Mouse (Mus musculus): Measurements from ENCODE around the gene Inafm1. TPM values are rescaled to one million over a fixed set of nuclear protein-coding genes. Genes with fewer than 3 reads are reported as not detected.

Gene Inafm1
- total and polyA plus RNA-seq, 3 experiments = 50.7 to 87.6 TPM; not detected in 1

Other genes with a start within 250 kb of the Inafm1 start
- 0.81 and 1.5 TPM in 2 replicates for gene Bicra, start 225.7 kb downstream of the Inafm1 start, total RNA-seq (2012; rRNA removed)
- gene Bicra, start 225.7 kb downstream of the Inafm1 start, polyA plus RNA-seq (2012; ENCODE audit: insufficient read depth in 1 of 2, insufficient read length in 2 of 2, low read depth in 1 of 2, low replicate concordance in 2 of 2, missing spikeins in 1 of 2) = 10 to 100 TPM in 1 of 2 experiments, not detected in 1; 14.1 TPM
- gene Zfp541, start 211.8 kb downstream of the Inafm1 start, total RNA-seq (2012; rRNA removed) = not detected in 2 replicates
- under 1 TPM in 1 of 2 experiments, not detected in 1; 0.01 TPM for gene Zfp541, start 211.8 kb downstream of the Inafm1 start, polyA plus RNA-seq (2012; ENCODE audit: insufficient read depth in 1 of 2, insufficient read length in 2 of 2, low read depth in 1 of 2, low replicate concordance in 2 of 2, missing spikeins in 1 of 2)
- gene Napa, start 175.2 kb downstream of the Inafm1 start, total RNA-seq (2012; rRNA removed) = 52.6 and 56.1 TPM in 2 replicates
- gene Napa, start 175.2 kb downstream of the Inafm1 start, polyA plus RNA-seq (2012; ENCODE audit: insufficient read depth in 1 of 2, insufficient read length in 2 of 2, low read depth in 1 of 2, low replicate concordance in 2 of 2, missing spikeins in 1 of 2) = 100 to 1,000 TPM in 1 of 2 experiments, not detected in 1; 132 TPM
- gene Kptn, start 153.7 kb downstream of the Inafm1 start, total RNA-seq (2012; rRNA removed) = 16.5 and 17.8 TPM in 2 replicates
- 10 to 100 TPM in 1 of 2 experiments, not detected in 1; 19.6 TPM for gene Kptn, start 153.7 kb downstream of the Inafm1 start, polyA plus RNA-seq (2012; ENCODE audit: insufficient read depth in 1 of 2, insufficient read length in 2 of 2, low read depth in 1 of 2, low replicate concordance in 2 of 2, missing spikeins in 1 of 2)
- not detected in 2 replicates for gene Slc8a2, start 143.8 kb downstream of the Inafm1 start, total RNA-seq (2012; rRNA removed)
- gene Slc8a2, start 143.8 kb downstream of the Inafm1 start, polyA plus RNA-seq (2012; ENCODE audit: insufficient read depth in 1 of 2, insufficient read length in 2 of 2, low read depth in 1 of 2, low replicate concordance in 2 of 2, missing spikeins in 1 of 2) = under 1 TPM in 1 of 2 experiments, not detected in 1; 0.06 TPM
- gene Meis3, start 98.5 kb downstream of the Inafm1 start, total RNA-seq (2012; rRNA removed) = 3.8 and 4.8 TPM in 2 replicates
- 10 to 100 TPM in 1 of 2 experiments, not detected in 1; 14.9 TPM for gene Meis3, start 98.5 kb downstream of the Inafm1 start, polyA plus RNA-seq (2012; ENCODE audit: insufficient read depth in 1 of 2, insufficient read length in 2 of 2, low read depth in 1 of 2, low replicate concordance in 2 of 2, missing spikeins in 1 of 2)
- 5.8 and 6.0 TPM in 2 replicates for gene Dhx34, start 51.6 kb downstream of the Inafm1 start, total RNA-seq (2012; rRNA removed)
- 10 to 100 TPM in 1 of 2 experiments, not detected in 1; 13.6 TPM for gene Dhx34, start 51.6 kb downstream of the Inafm1 start, polyA plus RNA-seq (2012; ENCODE audit: insufficient read depth in 1 of 2, insufficient read length in 2 of 2, low read depth in 1 of 2, low replicate concordance in 2 of 2, missing spikeins in 1 of 2)
- 0.92 and 1.7 TPM in 2 replicates for gene C5ar2, start 29.5 kb downstream of the Inafm1 start, total RNA-seq (2012; rRNA removed)
- under 1 TPM in 1 of 2 experiments, not detected in 1; 0.49 TPM for gene C5ar2, start 29.5 kb downstream of the Inafm1 start, polyA plus RNA-seq (2012; ENCODE audit: insufficient read depth in 1 of 2, insufficient read length in 2 of 2, low read depth in 1 of 2, low replicate concordance in 2 of 2, missing spikeins in 1 of 2)
- gene C5ar1, start 14.1 kb downstream of the Inafm1 start, total RNA-seq (2012; rRNA removed) = not detected in 2 replicates
- not detected for gene C5ar1, start 14.1 kb downstream of the Inafm1 start, polyA plus RNA-seq (2012; ENCODE audit: insufficient read depth in 1 of 2, insufficient read length in 2 of 2, low read depth in 1 of 2, low replicate concordance in 2 of 2, missing spikeins in 1 of 2)
- gene Ccdc9, start 13.2 kb upstream of the Inafm1 start, total RNA-seq (2012; rRNA removed) = 57.4 and 63.6 TPM in 2 replicates
- 10 to 100 TPM in 1 of 2 experiments, not detected in 1; 97.1 TPM for gene Ccdc9, start 13.2 kb upstream of the Inafm1 start, polyA plus RNA-seq (2012; ENCODE audit: insufficient read depth in 1 of 2, insufficient read length in 2 of 2, low read depth in 1 of 2, low replicate concordance in 2 of 2, missing spikeins in 1 of 2)
- 2.9 and 4.4 TPM in 2 replicates for gene Bbc3, start 34.8 kb upstream of the Inafm1 start, total RNA-seq (2012; rRNA removed)
- gene Bbc3, start 34.8 kb upstream of the Inafm1 start, polyA plus RNA-seq (2012; ENCODE audit: insufficient read depth in 1 of 2, insufficient read length in 2 of 2, low read depth in 1 of 2, low replicate concordance in 2 of 2, missing spikeins in 1 of 2) = 1 to 10 TPM in 1 of 2 experiments, not detected in 1; 9.3 TPM
- gene Sae1, start 114.2 kb upstream of the Inafm1 start, total RNA-seq (2012; rRNA removed) = 182 and 187 TPM in 2 replicates
- gene Sae1, start 114.2 kb upstream of the Inafm1 start, polyA plus RNA-seq (2012; ENCODE audit: insufficient read depth in 1 of 2, insufficient read length in 2 of 2, low read depth in 1 of 2, low replicate concordance in 2 of 2, missing spikeins in 1 of 2) = 100 to 1,000 TPM in 1 of 2 experiments, not detected in 1; 287 TPM
- 32.2 and 32.9 TPM in 2 replicates for gene Zc3h4, start 127.3 kb upstream of the Inafm1 start, total RNA-seq (2012; rRNA removed)
- gene Zc3h4, start 127.3 kb upstream of the Inafm1 start, polyA plus RNA-seq (2012; ENCODE audit: insufficient read depth in 1 of 2, insufficient read length in 2 of 2, low read depth in 1 of 2, low replicate concordance in 2 of 2, missing spikeins in 1 of 2) = 10 to 100 TPM; 59.4 to 71.8 TPM
- gene Tmem160, start 179.2 kb upstream of the Inafm1 start, total RNA-seq (2012; rRNA removed) = 90.1 and 90.8 TPM in 2 replicates
- gene Tmem160, start 179.2 kb upstream of the Inafm1 start, polyA plus RNA-seq (2012; ENCODE audit: insufficient read depth in 1 of 2, insufficient read length in 2 of 2, low read depth in 1 of 2, low replicate concordance in 2 of 2, missing spikeins in 1 of 2) = 10 to 100 TPM in 1 of 2 experiments, not detected in 1; 73.3 TPM
- gene Npas1, start 204.1 kb upstream of the Inafm1 start, total RNA-seq (2012; rRNA removed) = 0.08 and 0.16 TPM in 2 replicates
- gene Npas1, start 204.1 kb upstream of the Inafm1 start, polyA plus RNA-seq (2012; ENCODE audit: insufficient read depth in 1 of 2, insufficient read length in 2 of 2, low read depth in 1 of 2, low replicate concordance in 2 of 2, missing spikeins in 1 of 2) = 1 to 10 TPM in 1 of 2 experiments, not detected in 1; 1.3 TPM

Data from MEL (cell line).